Mouse (Mus musculus) heart, postnatal 4 days (tissue): Measurements from ENCODE around the gene Marveld3. TPM values are rescaled to one million over a fixed set of nuclear protein-coding genes. Genes with fewer than 3 reads are reported as not detected.
A peak's percentile ranks its signal among the peaks of the same experiment; 100 is the strongest.

Experiments used
- DNase-seq: peaks from one replicate; pipeline ENCODE4 v3.0.0; 2021
- total RNA-seq, 2 experiments: library from RNA; stranded (reverse); gene quantifications; 2 replicates each; pipeline ENCODE4 v1.2.3; 2021

Gene Marveld3
- under 1 TPM; 0.36 to 0.63 TPM for total RNA-seq

GRCm38 (mm10) chr8:109961693-109962367, at the start of gene Marveld3:
TSS of gene Marveld3 (minus strand) at chr8:109962203.
- peak; percentile 55 for DNase-seq

DNA sequence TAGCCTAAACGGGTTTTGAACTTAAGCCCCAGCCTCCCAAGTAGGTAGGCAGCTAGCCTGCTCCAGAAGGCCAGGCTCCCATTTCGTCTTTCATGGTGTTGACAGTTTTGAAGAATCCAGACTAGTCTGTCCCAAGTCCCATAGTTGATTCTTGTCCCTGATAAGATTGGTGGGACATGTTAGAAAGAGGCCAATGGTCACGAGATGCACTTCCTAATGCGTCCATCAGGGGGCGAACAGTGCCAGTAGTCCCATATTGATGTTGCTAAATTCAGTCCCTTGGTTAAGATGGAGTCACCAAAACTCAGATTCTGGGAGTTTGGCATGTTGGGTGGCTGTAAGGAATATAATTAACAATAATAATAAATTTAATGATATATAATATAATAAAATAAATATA, 48.9 kb upstream of the Marveld3 start:
- DNase-seq, result peak; percentile 69

DNA sequence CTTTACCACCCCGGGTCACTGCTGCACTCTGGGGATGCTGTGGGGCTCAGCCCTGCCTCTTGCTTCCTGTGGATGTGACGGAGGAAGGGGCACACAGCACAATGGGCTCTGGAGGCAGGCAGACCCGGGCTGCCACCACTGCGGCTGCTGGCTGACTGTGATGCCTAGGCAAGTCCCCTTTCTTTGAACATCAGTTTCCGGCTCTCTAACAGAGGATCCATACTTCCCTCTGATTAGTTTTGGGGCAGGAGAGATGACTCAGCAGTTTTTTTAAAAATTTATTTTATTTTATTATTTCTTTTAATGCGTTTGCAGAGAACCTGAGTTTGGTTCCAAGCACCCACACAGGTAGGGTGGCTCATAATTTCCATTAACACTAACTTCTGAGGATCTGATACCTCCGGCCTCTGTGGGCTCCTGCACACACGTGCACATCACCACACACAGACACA, 47.0 kb upstream of the Marveld3 start:
- no peak for DNase-seq

GRCm38 (mm10) chr8:110008228-110008994, 46.4 kb upstream of the Marveld3 start:
- DNase-seq, result no peak

GRCm38 (mm10) chr8:110006312-110007023, 44.5 kb upstream of the Marveld3 start:
- no peak for DNase-seq

DNA sequence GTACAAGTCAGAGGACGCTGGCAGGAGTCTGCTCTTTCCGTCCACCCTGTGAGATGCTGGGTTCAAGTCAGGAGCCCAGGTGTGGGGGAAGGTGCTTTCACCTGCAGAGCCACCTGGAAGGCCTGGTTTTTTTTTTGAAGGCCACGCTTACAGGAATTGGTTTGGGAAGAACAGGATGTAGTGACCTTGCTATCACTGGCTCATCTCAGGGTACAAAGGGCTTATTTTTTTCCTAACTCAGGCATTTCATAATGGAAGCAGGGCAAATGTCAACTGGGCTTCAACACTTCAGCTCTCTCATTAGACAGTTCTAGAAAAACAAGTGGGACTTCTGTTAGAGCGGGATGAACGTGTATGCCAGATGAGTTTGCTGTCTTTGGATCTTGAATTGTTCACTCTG, 42.3 kb upstream of the Marveld3 start:
- no peak for DNase-seq

GRCm38 (mm10) chr8:110002953-110003352, 41.0 kb upstream of the Marveld3 start:
- DNase-seq, result no peak

DNA sequence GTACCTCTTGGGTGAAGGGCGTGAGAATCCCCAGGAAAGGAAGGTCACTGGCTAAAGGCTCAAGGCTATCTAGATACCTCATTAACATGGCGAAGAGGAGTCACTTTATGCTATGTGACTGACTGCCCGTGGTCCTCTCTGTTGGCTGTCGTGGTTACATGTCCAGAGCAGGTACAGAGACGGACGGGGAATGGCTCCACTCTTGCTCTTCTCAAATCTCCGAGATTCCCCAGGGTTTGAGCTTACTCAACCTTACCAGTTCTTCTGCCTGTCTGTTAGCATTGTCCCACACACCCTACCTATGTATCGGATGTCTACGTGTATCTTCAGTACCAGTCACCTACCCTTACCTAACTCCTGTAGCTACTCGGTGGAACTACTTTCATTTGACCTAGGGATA, 38.0 kb upstream of the Marveld3 start:
- no peak for DNase-seq

DNA sequence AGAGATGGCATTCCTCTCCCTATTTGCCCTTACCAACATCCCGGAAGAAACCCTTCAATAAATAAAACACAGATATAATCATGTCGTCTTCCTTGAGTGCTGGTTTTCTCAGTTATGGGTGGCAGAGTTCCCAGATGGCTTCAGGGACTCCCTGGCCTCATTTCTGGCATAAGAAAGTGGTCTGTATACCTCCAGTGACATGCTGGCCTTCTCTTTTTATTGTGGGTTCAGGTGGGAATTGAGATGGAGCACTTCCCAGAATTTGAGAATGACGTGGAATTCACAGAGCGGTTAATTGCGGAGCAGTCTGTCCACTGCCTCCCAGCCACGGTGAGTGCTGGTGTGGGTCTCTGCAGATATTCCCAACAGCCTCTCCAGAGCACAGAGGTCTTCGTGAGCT, 36.1 kb upstream of the Marveld3 start:
- no peak for DNase-seq

DNA sequence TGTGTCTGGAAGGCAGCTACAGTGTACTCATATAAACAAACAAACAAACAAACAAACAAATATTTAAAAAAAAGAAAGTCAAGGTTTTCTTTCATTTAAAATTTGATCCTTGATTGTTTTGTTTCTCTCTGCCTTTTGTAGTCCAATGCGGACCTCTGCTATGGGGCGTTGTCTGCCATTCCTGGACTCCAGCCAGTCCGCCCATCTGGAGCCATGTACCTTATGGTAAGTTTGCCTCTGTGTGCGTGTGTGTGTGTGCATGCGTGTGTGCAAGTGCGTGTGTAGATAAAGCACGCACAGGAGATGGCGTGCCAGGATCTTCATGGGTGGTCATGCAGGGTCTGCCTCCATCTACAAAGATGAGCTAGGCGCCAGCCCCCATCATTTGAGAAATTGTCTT, 35.4 kb upstream of the Marveld3 start:
- DNase-seq, result no peak

- DNase-seq, result no peak
Observed at GRCm38 (mm10) chr8:109992951-109993350, 30.9 kb upstream of the Marveld3 start.

GRCm38 (mm10) chr8:109992166-109992565, 30.2 kb upstream of the Marveld3 start:
- no peak for DNase-seq

- no peak for DNase-seq
Observed at GRCm38 (mm10) chr8:109990224-109990623, 28.2 kb upstream of the Marveld3 start, which contains the start of gene Tat. TSS of gene Tat (plus strand) at chr8:109990437.

DNA sequence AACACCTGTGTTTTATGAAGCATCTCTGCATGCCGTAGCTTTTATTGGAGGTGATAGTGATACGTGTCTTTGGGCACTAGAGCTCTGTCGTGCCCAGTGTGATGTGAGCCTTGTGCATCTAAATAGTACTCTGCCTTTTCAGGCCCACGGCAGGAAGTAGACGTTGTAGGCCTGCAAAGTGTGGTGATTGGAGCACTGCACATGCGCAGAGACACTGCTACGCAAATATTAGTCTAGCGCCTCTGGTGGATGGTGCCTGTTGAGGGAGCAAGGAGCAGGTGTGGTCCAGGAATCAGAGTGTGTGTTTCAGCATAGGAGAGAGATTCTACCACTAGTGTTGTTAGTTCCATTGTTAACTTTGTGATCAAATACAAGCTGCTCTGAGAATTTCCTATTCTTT, 27.1 kb upstream of the Marveld3 start:
- no peak for DNase-seq

GRCm38 (mm10) chr8:109987776-109988175, 25.8 kb upstream of the Marveld3 start:
- DNase-seq, result no peak

DNA sequence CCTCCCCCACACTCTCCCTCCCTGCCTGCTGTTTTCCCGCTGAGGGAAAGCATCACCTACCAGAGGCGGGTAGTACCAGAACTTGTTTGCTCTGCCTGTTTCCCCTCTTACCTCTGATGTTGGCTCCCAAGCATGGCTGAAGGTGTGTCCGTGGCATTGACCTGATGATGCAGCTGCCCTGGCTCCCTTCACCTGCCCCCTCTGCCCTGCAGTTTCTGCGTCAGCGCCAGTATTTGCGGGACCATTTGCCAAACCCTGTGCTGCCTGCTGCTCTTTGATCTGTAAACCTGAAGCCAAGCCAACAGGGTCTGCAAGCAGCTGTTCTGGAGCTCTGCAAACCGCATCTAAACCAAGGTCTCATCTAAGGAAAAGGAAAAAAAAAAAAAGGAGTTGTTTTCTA, 24.4 kb upstream of the Marveld3 start:
- no peak for DNase-seq

GRCm38 (mm10) chr8:109983944-109984343, 21.9 kb upstream of the Marveld3 start:
- DNase-seq, result no peak

DNA sequence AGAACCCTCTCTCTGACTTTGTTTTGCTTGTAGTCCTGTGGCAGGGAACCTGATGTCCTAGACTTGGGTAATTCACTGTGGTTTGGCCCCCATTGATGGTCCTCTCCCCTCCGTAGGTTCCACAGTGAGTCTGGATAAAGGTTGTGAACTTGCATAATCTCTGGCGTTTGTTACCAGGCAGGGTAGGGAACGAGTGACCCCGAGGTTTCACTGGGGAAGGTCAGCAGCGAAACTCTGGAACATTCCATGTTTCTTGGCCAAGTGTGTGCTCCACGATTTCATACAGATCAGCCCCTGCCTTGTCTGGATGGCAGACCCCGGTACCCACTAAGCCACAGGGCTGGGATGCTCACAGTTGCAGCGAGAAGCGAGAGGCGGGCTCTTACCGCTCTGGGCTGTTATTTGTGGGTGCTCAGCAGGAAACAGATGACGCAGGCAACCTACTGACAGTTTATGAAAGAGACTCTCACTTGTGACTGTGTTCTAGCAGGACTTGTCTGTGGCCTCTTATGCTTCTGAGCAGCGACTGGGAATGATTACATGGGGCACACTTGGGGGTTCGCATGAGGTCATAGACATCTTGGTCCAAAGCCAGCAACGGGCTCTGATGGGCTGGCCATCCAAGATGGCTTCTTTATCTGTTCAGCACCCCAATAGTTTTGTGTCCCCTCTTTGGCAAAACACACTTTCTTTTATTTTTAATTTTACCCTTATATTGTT, 20.5 kb upstream of the Marveld3 start:
- DNase-seq, result no peak

GRCm38 (mm10) chr8:109979339-109979738, 17.3 kb upstream of the Marveld3 start:
- no peak for DNase-seq

- DNase-seq, result no peak
Observed at GRCm38 (mm10) chr8:109972901-109973300, 10.9 kb upstream of the Marveld3 start.

DNA sequence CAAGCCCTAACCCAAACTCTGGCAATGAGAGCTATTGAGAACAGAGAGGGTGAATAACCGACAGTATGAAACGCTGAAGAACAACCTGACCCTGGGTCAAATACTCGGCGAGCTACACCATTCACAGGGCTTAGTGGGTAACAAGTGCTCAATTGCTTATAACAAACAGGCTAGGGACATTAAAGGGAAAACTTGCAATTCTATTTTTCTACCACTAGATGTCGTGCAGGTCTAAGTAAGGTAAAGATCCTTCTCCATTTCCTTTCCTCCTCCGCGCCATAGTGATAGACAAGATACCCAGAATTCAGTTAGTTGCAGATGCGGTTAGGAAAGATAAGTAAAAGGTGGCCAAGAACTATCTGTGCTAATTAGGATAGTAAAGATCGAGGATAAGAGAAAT, 8.3 kb upstream of the Marveld3 start:
- DNase-seq, result no peak

GRCm38 (mm10) chr8:109968837-109969236, 6.8 kb upstream of the Marveld3 start:
- no peak for DNase-seq

DNA sequence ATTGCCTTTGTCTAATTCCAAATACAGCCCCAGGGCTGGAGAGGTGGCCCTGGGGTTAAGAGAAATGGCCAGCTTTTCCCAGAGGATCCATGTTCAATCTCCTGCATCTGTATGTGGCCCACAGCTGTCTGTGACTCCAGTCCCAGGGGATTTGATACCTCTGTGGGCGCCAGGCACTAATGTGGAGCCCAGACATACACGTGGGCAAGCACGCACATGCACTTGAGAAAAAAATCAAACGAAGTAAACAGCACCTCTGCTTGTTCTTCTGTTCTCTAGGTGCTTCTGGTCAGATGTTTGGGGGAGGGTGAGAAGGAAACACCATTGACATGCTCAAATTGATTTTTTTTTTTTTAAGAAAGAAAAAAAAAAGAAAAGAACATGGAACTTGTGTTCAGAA, 2.1 kb upstream of the Marveld3 start:
- DNase-seq, result no peak
